Mouse (Mus musculus) lung, adult 2 months (tissue): ENCODE data around the gene Myh6.

Experiments used
- CTCF ChIP-seq: fragments of 200-500 bp; IDR thresholded peaks from 2 replicates; pipeline ENCODE4 v1.5.1; 2011; ENCODE audit warnings: mild to moderate bottlenecking, low read length, control low read depth; ENCODE audit not compliant: insufficient read depth
- POLR2A ChIP-seq: fragments of 200-500 bp; IDR thresholded peaks from 2 replicates; pipeline ENCODE4 v1.6.1; 2011; ENCODE audit warnings: low read depth, mild to moderate bottlenecking, control low read depth, low read length, borderline replicate concordance; ENCODE audit errors: extremely low read depth

GRCm38 (mm10) chr14:54908682-54909081, 58.0 kb downstream of the Myh6 start:
- TF ChIP-seq CTCF (no peak), POLR2A (no peak)
